Mouse (Mus musculus): ENCODE results near the gene Slc25a17.

The Slc25a17 gene

GRCm38 (mm10) chr15:81352638-81353037 lies 8.0 kb downstream of the Slc25a17 start:
- DNase-seq = no peak

GRCm38 (mm10) chr15:81350401-81350800 lies 10.2 kb downstream of the Slc25a17 start:
- DNase-seq = no peak

GRCm38 (mm10) chr15:81348366-81348765 lies 12.2 kb downstream of the Slc25a17 start:
- DNase-seq = no peak

GRCm38 (mm10) chr15:81347466-81347865 lies 13.1 kb downstream of the Slc25a17 start:
- no peak for DNase-seq

- no peak for DNase-seq
Measured at GRCm38 (mm10) chr15:81341426-81341825, 19.2 kb downstream of the Slc25a17 start.

GRCm38 (mm10) chr15:81339158-81339557 lies 21.5 kb downstream of the Slc25a17 start:
- DNase-seq = no peak

- DNase-seq = no peak
Measured at GRCm38 (mm10) chr15:81336466-81336865, 24.1 kb downstream of the Slc25a17 start.

GRCm38 (mm10) chr15:81332517-81332916 lies 28.1 kb downstream of the Slc25a17 start:
- DNase-seq = no peak

GRCm38 (mm10) chr15:81330816-81331433 lies 29.7 kb downstream of the Slc25a17 start:
- no peak for DNase-seq

- DNase-seq = peak; percentile 25
Measured at GRCm38 (mm10) chr15:81329721-81330369, 30.8 kb downstream of the Slc25a17 start.

GRCm38 (mm10) chr15:81327501-81327900 lies 33.1 kb downstream of the Slc25a17 start:
- peak; percentile 58 for DNase-seq

- no peak for DNase-seq
Measured at GRCm38 (mm10) chr15:81324979-81325378, 35.6 kb downstream of the Slc25a17 start.

- DNase-seq = no peak
Measured at GRCm38 (mm10) chr15:81320137-81320536, 40.5 kb downstream of the Slc25a17 start.

- DNase-seq = no peak
Measured at GRCm38 (mm10) chr15:81319462-81319861, 41.1 kb downstream of the Slc25a17 start.

GRCm38 (mm10) chr15:81313928-81314327 lies 46.7 kb downstream of the Slc25a17 start:
- no peak for DNase-seq

GRCm38 (mm10) chr15:81311026-81311425 lies 49.6 kb downstream of the Slc25a17 start:
- DNase-seq = no peak

GRCm38 (mm10) chr15:81310353-81310752 lies 50.3 kb downstream of the Slc25a17 start:
- no peak for DNase-seq

GRCm38 (mm10) chr15:81308038-81308437 lies 52.6 kb downstream of the Slc25a17 start:
- no peak for DNase-seq

GRCm38 (mm10) chr15:81306501-81306900 lies 54.1 kb downstream of the Slc25a17 start:
- DNase-seq = peak; percentile 37

GRCm38 (mm10) chr15:81305035-81305434 lies 55.6 kb downstream of the Slc25a17 start:
- no peak for DNase-seq

GRCm38 (mm10) chr15:81304006-81304405 lies 56.6 kb downstream of the Slc25a17 start:
- DNase-seq = no peak

GRCm38 (mm10) chr15:81302151-81302808 lies 58.3 kb downstream of the Slc25a17 start:
- DNase-seq = peak; percentile 53

GRCm38 (mm10) chr15:81301193-81302070 lies 59.2 kb downstream of the Slc25a17 start:
- DNase-seq = no peak
